Mouse (Mus musculus) kidney, adult 9 months (tissue): ENCODE measurements around the gene Heatr4.
"Not testable (repeated sequence)": the region's sequence is repeated elsewhere in the genome, so short reads cannot be mapped to it uniquely, and the experiment has no call there.

Experiments used
- DNase-seq: peaks from one replicate; pipeline ENCODE4 v3.0.0; 2022

The Heatr4 gene

GRCm38 (mm10) chr12:83997221-83997620, 12.6 kb upstream of the Heatr4 start:
- DNase-seq = no peak

GRCm38 (mm10) chr12:83989378-83989777, 4.7 kb upstream of the Heatr4 start:
- DNase-seq = no peak

- DNase-seq = no peak
These were observed 3.8 kb upstream of the Heatr4 start for GRCm38 (mm10) chr12:83988483-83988882.

GRCm38 (mm10) chr12:83987583-83988441, 3.2 kb upstream of the Heatr4 start, which contains the start of gene Acot2:
Gene Acot2, plus strand, starts transcription at chr12:83987861.
- peak; percentile 88 for DNase-seq

- DNase-seq = no peak
These were observed 2.6 kb upstream of the Heatr4 start for GRCm38 (mm10) chr12:83987242-83987582.

GRCm38 (mm10) chr12:83981615-83982014, 3.0 kb downstream of the Heatr4 start:
- peak; percentile 80 for DNase-seq

- no peak for DNase-seq
These were observed 5.8 kb downstream of the Heatr4 start for GRCm38 (mm10) chr12:83978862-83979261.

GRCm38 (mm10) chr12:83972117-83972516, 12.5 kb downstream of the Heatr4 start:
- peak; percentile 86 for DNase-seq

- no peak for DNase-seq
These were observed 19.4 kb downstream of the Heatr4 start for GRCm38 (mm10) chr12:83965235-83965634.

- DNase-seq = peak; percentile 26
These were observed 26.4 kb downstream of the Heatr4 start for GRCm38 (mm10) chr12:83958278-83958677.

GRCm38 (mm10) chr12:83951711-83952575, 32.7 kb downstream of the Heatr4 start:
- no peak for DNase-seq

- DNase-seq = no peak
These were observed 33.6 kb downstream of the Heatr4 start for GRCm38 (mm10) chr12:83950840-83951701.

GRCm38 (mm10) chr12:83950493-83950839, 34.2 kb downstream of the Heatr4 start, which contains the start of gene Riox1:
Gene Riox1, plus strand, starts transcription at chr12:83950608.
- DNase-seq = peak; percentile 88

GRCm38 (mm10) chr12:83949776-83950492, 34.7 kb downstream of the Heatr4 start:
- no peak for DNase-seq

- no peak for DNase-seq
These were observed 35.6 kb downstream of the Heatr4 start for GRCm38 (mm10) chr12:83949043-83949442.

- DNase-seq = peak; percentile 56
These were observed 37.3 kb downstream of the Heatr4 start for GRCm38 (mm10) chr12:83947260-83947811.

- DNase-seq = no peak
These were observed 42.7 kb downstream of the Heatr4 start for GRCm38 (mm10) chr12:83941938-83942337.

- DNase-seq = no peak
These were observed 44.6 kb downstream of the Heatr4 start for GRCm38 (mm10) chr12:83940031-83940430.

- no peak for DNase-seq
These were observed 45.3 kb downstream of the Heatr4 start for GRCm38 (mm10) chr12:83939332-83939731.

- not testable (repeated sequence) for DNase-seq
These were observed 46.1 kb downstream of the Heatr4 start for GRCm38 (mm10) chr12:83938592-83938991.

GRCm38 (mm10) chr12:83937600-83937999, 47.1 kb downstream of the Heatr4 start:
- no peak for DNase-seq
